Mouse (Mus musculus) kidney, adult 18-20 months (tissue): ENCODE results near the gene Bhlhe41.
A peak's percentile ranks its signal among the peaks of the same experiment; 100 is the strongest.

ENCODE experiments used
- DNase-seq: peaks from one replicate; pipeline ENCODE4 v3.0.0; 2021

The Bhlhe41 gene

DNA sequence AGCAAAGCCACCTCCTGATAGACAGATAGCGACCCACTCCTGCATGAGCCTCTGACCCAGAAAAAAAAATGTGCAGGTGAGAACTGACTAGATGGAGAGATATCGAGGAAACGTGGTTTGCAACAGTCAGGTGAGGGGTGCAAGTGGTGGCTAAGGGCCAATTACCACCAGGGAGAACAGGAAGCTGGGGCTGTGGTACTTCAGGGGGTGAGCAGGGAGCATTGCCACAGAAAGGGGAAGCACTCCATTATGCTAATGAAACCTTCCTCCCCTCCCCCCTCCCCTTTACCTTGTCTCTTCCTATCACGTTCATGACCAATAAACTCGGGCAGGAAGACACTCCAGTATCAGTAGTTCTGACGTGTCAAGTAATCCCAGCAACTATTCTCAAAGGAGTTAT is 30.0 kb downstream of the Bhlhe41 start:
- no peak for DNase-seq

GRCm38 (mm10) chr6:145832927-145833326 is 32.4 kb downstream of the Bhlhe41 start:
- no peak for DNase-seq

DNA sequence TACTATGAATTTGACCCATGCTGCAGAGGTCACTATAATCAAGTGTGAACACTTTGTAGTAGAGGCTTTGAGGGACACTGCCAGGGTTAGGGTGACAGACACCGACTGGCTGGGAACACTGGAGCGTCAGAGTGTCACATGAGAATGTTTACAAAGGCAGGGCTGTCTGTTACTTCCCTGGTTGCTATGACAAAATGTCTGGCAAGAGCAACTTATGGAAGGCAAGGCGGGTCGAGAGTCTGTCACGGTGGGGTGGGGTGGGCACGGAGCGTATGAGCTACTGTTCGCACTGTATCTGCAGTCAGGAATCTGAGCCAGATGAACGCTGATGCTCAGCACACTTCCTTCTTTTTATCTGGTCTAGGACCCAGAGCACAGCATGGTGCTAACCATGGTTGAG is 34.7 kb downstream of the Bhlhe41 start:
- no peak for DNase-seq

DNA sequence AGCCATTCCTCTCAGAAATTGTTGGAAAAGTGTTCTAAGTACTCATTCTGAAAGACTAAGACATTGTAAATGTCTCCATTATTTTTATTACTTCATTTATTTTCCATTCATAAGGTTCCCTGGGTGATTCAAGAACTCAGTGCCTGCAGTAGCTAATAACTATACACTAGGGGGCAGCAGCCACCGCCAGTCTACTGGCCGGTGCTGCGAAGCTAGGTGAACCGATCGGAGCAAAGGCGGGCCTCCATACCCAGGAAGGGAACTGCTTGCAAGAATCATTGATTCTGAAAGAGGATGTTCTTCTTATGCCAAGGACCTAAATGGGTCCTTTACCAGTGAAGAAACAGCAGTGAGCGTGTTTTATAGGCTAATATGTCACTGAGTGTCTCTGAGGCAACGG is 35.2 kb downstream of the Bhlhe41 start:
- DNase-seq, result peak; percentile 65

DNA sequence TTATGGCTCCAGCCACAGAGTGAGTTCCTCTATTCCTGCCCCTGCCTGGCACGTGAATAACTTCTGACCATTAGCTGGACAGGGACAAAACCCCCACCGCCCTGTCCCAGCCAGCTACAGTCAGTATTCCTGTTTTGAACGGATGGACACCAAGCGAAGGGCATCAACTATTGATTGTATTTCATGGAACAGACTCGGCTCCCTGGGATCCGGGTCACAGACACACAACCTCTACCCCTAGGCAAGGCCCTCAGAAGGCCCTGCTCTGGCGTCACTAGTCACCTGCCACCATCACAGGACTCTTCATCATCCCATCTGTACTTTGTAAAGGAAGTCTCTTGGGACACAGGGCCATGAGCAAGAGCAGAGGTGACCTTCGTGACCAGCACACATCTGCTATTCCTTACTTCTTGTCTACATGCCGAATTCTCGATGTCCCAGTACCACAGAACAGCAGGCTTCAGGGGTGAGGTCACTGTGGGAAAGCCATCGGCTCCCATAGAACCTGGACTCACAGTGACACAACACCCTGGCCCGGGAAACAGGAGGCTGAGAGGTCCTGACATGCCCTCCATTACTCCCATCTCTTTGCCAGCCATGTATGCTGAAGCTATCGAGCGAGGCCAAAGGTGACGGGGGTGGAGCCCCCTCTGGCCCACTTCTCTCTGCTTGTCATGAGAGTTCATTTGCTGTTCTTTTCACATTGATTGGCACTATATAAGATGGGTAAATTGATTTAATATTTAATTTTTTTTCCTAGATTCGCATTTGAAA is 36.1 kb downstream of the Bhlhe41 start:
- no peak for DNase-seq

- DNase-seq, result no peak
Observed at GRCm38 (mm10) chr6:145826305-145826704, 39.1 kb downstream of the Bhlhe41 start.

- DNase-seq, result no peak
Observed at GRCm38 (mm10) chr6:145823588-145824234, 41.6 kb downstream of the Bhlhe41 start.

- DNase-seq, result no peak
Observed at GRCm38 (mm10) chr6:145823103-145823502, 42.3 kb downstream of the Bhlhe41 start.

GRCm38 (mm10) chr6:145822218-145822617 is 43.1 kb downstream of the Bhlhe41 start:
- DNase-seq, result no peak

DNA sequence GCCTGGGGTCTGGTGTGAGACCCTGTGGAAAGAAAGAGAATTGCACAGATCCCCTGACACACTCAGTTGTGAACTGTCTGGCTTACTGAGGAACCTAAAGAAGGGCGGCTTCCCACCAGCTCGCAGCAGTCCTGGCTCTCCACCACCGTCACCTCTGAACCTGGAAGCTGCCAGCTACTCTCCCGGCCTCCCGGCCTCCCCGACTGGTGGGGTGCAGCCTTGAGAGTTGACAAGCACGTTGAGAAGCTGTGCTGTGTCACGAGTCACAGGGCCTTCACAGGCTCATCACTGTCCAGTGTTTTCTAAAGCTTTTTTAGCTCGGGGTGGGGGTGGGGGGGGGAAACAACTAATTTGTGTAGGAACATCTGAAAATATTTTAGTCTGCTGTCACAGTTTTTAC is 46.2 kb downstream of the Bhlhe41 start:
- no peak for DNase-seq

DNA sequence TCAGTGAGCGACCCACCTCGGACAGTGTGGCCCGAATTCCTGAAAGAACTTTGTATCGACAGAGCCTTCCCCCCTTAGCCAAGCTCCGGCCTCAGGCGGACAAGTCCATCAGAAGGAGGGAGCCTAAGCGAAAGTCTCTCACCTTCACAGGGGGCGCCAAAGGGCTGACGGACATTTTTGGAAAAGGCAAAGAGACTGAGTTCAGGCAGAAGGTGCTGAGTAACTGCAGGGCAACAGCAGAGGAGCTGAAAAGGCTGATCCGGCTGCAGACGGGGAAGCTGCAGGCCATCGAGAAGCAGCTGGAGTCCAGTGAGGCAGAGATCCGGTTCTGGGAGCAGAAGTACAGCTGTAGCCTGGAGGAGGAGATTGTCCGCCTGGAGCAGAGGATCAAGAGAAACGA is 50.2 kb downstream of the Bhlhe41 start:
- DNase-seq, result no peak

DNA sequence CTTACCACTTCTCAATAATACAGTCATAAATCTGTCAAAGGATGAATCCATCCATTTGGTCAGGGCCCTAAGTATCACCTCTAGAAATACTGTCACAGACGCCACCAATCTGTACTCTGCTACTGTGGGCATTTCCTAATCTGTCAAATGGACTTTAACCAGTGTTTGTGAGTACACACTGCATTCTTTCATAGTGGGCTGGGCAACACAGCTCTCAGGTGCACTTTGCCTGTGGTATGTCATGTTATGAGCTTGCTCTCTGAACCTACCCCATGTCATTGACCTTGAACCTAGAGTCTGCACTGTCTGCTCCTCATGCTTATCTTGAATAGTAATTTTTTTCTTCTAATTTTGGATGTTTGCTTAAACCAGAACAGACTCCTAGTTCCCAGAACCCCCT is 54.2 kb downstream of the Bhlhe41 start:
- DNase-seq, result no peak

GRCm38 (mm10) chr6:145810015-145810414 is 55.3 kb downstream of the Bhlhe41 start:
- no peak for DNase-seq

- DNase-seq, result no peak
Observed at GRCm38 (mm10) chr6:145809566-145809965, 55.8 kb downstream of the Bhlhe41 start.
